Mouse (Mus musculus): ENCODE measurements at regions not wholly inside any gene's neighbourhood (a gene's known extent, or its start where the extent isn't known, plus 50 kb on each side); places are given as distances from the start of the nearest gene placed in this dataset.
A peak's percentile ranks its signal among the peaks of the same experiment; 100 is the strongest.

DNA sequence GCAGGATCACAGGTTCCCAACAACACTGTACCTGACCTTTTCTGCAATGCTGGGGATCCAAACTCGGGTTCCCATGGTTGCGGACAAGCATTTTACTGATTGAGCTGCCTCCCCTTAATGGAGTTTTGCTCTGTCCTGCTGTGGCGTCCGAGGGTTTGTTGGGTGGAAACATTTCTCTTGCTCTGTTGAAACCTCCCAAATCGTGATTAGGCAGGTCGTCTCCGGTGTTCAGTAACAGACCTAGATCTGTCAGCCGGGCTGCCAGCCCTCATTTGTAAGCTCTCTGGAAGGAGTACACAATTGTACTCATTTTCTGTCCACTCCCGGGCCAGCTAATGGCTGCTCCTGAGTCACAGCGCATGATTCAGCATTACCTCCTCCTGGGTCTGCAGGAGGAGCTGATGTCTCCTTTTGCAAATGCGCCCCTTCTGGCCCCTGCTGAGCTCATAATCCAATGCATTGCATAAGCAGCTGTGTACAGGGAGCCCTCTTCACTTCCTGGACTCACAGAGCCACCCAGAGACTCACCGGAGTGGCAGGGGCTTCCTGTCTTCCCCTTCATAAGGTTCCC, 49.8 kb upstream of the Sipa1l2 start:
- 0 out of 2 replicates have a peak overlapping the region, but pooled peaks have one; percentile 8 for H3K4me2 ChIP-seq
- no peaks in the 10 kb centered on the region for H3K9me3 ChIP-seq (replicated peaks)
- ATAC-seq (replicated peaks; ENCODE audit: low FRiP score): no peak
- H3K27me3 ChIP-seq: no peaks in the 10 kb centered on the region
- 62% methylated on average over 12 of the region's 12 CpGs for WGBS
- peaks cover 37% of the 10 kb centered on the region for H3K4me1 ChIP-seq
- 0 out of 2 replicates have a peak overlapping the region, but pooled peaks have one; percentile 50 for H3K27ac ChIP-seq
- H3K4me3 ChIP-seq (replicated peaks): no peak overlapping the region
- no peaks in the 10 kb centered on the region for H3K36me3 ChIP-seq
- no peak overlapping the region for H3K9ac ChIP-seq

All from kidney, embryonic 15.5 days (tissue).